In the genomic region with DNA sequence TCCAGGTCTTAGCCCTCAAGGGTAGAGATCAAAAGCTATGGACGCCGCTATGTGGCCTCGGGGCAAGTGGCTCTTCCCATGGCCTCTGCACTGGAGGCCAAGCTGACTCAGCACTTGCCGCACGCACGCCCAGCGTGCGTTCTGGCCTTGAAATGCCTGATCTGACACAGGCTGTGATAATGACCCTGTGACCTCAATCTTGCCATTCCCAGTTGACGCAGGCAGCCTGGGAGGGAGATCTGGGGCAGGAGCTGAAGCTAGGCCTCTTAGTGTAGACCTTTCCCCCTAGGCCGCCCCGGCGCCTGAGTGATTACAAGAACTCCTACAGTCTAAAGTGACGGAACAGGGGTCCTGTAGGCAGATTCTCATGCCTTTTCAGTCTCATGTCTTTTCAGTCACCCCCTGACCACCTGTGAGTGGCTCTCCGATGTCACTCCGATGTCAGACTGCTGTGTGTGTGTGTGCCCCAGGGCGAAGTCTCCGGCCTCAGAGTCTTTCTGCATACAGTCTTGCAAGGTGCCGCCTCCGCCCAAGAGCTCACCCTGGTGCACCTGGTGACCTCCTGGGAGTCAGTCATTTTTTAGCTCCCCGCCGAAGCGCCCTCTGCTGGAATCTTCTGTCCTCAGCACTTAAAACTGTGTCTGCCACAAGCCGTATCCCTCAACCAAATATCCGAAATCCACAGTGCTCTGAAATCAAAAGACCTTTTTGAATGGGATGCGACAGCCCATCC, we compare ENCODE assay signal across 8 mouse cellular contexts. TPM values are rescaled to one million over a fixed set of nuclear protein-coding genes. Genes with fewer than 3 reads are reported as not detected.
DNase-seq lines count a peak whose midpoint lies in the region; ATAC-seq and TF ChIP-seq lines count a peak whose summit lies in the region.
"Had no signal": no experiment of that assay in that cellular context is flagged by ENCODE, and none has a peak within 500 bp of the region (broad histone marks: within the 10 kb centered on the region; RNA-seq: fewer than 3 reads in every experiment).

No protein-coding gene starts in this region.

- DNase-seq in layer of hippocampus, adult 2 months (ENCODE audit: low spot score in 2 of 2), result no peak
- no peak for DNase-seq in layer of hippocampus, postnatal 10 days (ENCODE audit: low spot score in 2 of 2)
- DNase-seq in adrenal gland, adult 18-20 months (ENCODE audit: low spot score in 2 of 2), result peak; percentile 58 to 72
- DNase-seq in embryo, embryonic 9.5 days (ENCODE audit: extremely low spot score), result peak; percentile 56
- DNase-seq in lung, embryonic 14.5 days, result peak; percentile 52
- peak; percentile 71 for DNase-seq in thymus, postnatal 4 days
- DNase-seq in left cerebral cortex, postnatal 36 days (ENCODE audit: low spot score in 2 of 2), result no peak

- H3K4me2 ChIP-seq in lung, embryonic 14.5 days, result no peak overlapping the region

- no peaks in the 10 kb centered on the region for H3K4me1 ChIP-seq in lung, embryonic 14.5 days (ENCODE audit: insufficient read depth)

- intact Hi-C loops in left cerebral cortex, postnatal 36 days (cut with DNase I), result no loop called here

- no peak for ATAC-seq in lung, embryonic 14.5 days (ENCODE audit: insufficient read depth)

- no peaks in the 10 kb centered on the region for H3K9me3 ChIP-seq in lung, embryonic 14.5 days (ENCODE audit: low read depth, low read length)

- no peaks in the 10 kb centered on the region for H3K27me3 ChIP-seq in lung, embryonic 14.5 days (ENCODE audit: insufficient read depth, low read length)

- WGBS in lung, embryonic 14.5 days, result 27% methylated on average over 25 of the region's 25 CpGs

- no peaks in the 10 kb centered on the region for H3K36me3 ChIP-seq in lung, embryonic 14.5 days (ENCODE audit: insufficient read depth)

- H3K4me3 ChIP-seq in layer of hippocampus, adult 2 months, result no peak overlapping the region
- no peak overlapping the region for H3K4me3 ChIP-seq in lung, embryonic 14.5 days (ENCODE audit: low read depth, low read length)
- H3K4me3 ChIP-seq: megakaryocyte, embryonic 14.5 days had no signal

- no peak overlapping the region for H3K27ac ChIP-seq in layer of hippocampus, adult 2 months
- H3K27ac ChIP-seq in lung, embryonic 14.5 days (ENCODE audit: low read depth), result no peak overlapping the region

- no peak overlapping the region for H3K9ac ChIP-seq in lung, embryonic 14.5 days

- peak; percentile 78 for TF ChIP-seq CTCF in layer of hippocampus, adult 2 months (conservative IDR thresholded peaks at IDR 0.05)
- peak; percentile 57 for TF ChIP-seq CTCF in lung, embryonic 14.5 days (IDR thresholded peaks at IDR 0.05; ENCODE audit: low read depth)

RNA-seq across cellular contexts. Expression of a gene that starts 34.0 kb away (rescaled TPM):
- under 1 TPM; 0.71 to 0.74 TPM for total RNA-seq in layer of hippocampus, adult 2 months (2021)
- 1 to 10 TPM; 2.9 to 3.6 TPM for total RNA-seq in layer of hippocampus, postnatal 10 days (2021)
- total RNA-seq in adrenal gland, adult 18-20 months (2021), result 1 to 10 TPM; 1.8 to 4.2 TPM
- polyA plus RNA-seq in lung, embryonic 14.5 days (2014; fragmentation: Nextera tagmentation; extraction: Ambion mirVana), result 7.9 and 9.3 TPM in 2 replicates
- total RNA-seq in left cerebral cortex, postnatal 36 days (2021), result under 1 TPM; 0.34 to 0.49 TPM

RNA-seq across cellular contexts. Expression of a gene that starts 38.6 kb away (rescaled TPM):
- not detected for total RNA-seq in layer of hippocampus, adult 2 months (2021)
- under 1 TPM in 1 of 2 experiments, not detected in 1; 0.23 TPM for total RNA-seq in layer of hippocampus, postnatal 10 days (2021)
- not detected for total RNA-seq in adrenal gland, adult 18-20 months (2021)
- not detected in 2 replicates for polyA plus RNA-seq in lung, embryonic 14.5 days (2014; fragmentation: Nextera tagmentation; extraction: Ambion mirVana)
- total RNA-seq in left cerebral cortex, postnatal 36 days (2021), result under 1 TPM in 1 of 2 experiments, not detected in 1; 0.15 TPM

RNA-seq across cellular contexts. Expression of a gene that starts 55.9 kb away (rescaled TPM):
- not detected for total RNA-seq in layer of hippocampus, adult 2 months (2021)
- not detected for total RNA-seq in layer of hippocampus, postnatal 10 days (2021)
- not detected for total RNA-seq in adrenal gland, adult 18-20 months (2021)
- not detected in 2 replicates for polyA plus RNA-seq in lung, embryonic 14.5 days (2014; fragmentation: Nextera tagmentation; extraction: Ambion mirVana)
- total RNA-seq in left cerebral cortex, postnatal 36 days (2021), result not detected

RNA-seq across cellular contexts. Expression of a gene that starts 58.6 kb away (rescaled TPM):
- total RNA-seq in layer of hippocampus, adult 2 months (2021), result 100 to 1,000 TPM; 149 to 155 TPM
- total RNA-seq in layer of hippocampus, postnatal 10 days (2021), result 100 to 1,000 TPM; 121 to 127 TPM
- 100 to 1,000 TPM; 107 to 138 TPM for total RNA-seq in adrenal gland, adult 18-20 months (2021)
- 15.7 and 16.9 TPM in 2 replicates for polyA plus RNA-seq in lung, embryonic 14.5 days (2014; fragmentation: Nextera tagmentation; extraction: Ambion mirVana)
- total RNA-seq in left cerebral cortex, postnatal 36 days (2021), result 100 to 1,000 TPM; 201 to 252 TPM

Comparison
In these comparisons a context has a peak if more than half of its experiments do, and no peak if none do; other contexts are left out.
1. DNase-seq: peak in adrenal gland, adult 18-20 months (2 of 2), embryo, embryonic 9.5 days (single experiment), lung, embryonic 14.5 days (single experiment) and thymus, postnatal 4 days (single experiment); none in layer of hippocampus, adult 2 months (0 of 2), layer of hippocampus, postnatal 10 days (0 of 2) and left cerebral cortex, postnatal 36 days (0 of 2).